ENCODE assay signal across 8 mouse cellular contexts in the genomic region with DNA sequence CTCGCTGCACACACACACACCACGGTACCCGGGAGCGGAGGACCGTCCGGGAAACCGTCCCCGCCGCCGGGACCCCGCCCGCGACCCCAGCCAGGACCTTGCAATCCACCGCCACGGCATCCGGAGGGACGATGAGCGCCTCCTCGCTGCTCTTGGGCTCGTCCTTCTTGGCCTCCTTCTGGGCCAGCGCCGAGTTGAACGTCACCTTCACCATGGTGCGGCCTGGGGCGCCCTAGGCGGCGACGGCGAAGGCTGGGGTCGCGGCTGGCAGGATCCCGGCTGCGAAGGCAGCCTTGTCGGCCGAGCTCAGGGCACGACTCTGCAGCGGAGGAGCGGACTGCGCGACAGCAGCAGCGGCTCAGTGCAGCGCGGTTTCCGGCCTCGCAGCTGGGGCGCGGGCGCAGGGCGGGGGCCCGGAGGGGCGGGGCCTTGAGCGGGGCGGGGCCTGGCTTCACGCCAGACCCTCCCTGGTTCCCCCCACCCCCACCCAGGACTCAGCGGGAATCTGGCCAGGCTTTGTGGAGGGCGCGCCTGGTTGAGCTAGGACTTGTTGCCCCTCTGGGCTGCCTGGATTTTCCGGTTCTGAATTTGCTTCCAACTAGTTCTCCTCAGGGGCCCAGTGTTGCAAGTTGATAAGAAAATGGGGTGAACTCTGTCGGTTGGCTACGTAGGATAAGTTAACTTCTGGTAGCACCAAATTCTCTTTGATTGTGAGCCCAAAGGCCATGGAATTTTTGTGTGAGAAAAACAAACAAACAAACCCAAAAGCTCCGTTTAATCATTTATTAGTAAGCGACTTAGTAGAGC. TPM values are rescaled to one million over a fixed set of nuclear protein-coding genes. Genes with fewer than 3 reads are reported as not detected.
DNase-seq lines count a peak whose midpoint lies in the region; ATAC-seq lines count a peak whose summit lies in the region.

A gene (minus strand): TSS at position 377 of the 807 bp plus-strand sequence.

- peak; percentile 46 for ATAC-seq in frontal cortex, adult (ENCODE audit: low TSS enrichment)
- peak; percentile 29 to 64 for ATAC-seq in hematopoietic stem cell, adult 5-6 weeks (replicated peaks in 1 of 2; ENCODE audit: insufficient read depth in 1 of 2, low FRiP score in 2 of 2, low TSS enrichment in 1 of 2, low read depth in 1 of 2, poor library complexity in 2 of 2, severe bottlenecking in 2 of 2)

- DNase-seq in Muller cell, postnatal 12 days (ENCODE audit: inconsistent ontology term) = peak; percentile 87
- DNase-seq in cerebellum, adult 8-10 months = peak; percentile 85
- peak; percentile 78 for DNase-seq in layer of hippocampus, adult 9-11 months
- DNase-seq in lung, postnatal 14 days = peak; percentile 92
- DNase-seq in retina, adult 2 months (ENCODE audit: low read depth, low spot score) = peak; percentile 77
- DNase-seq in thymus, postnatal 36 days = peak; percentile 92 to 93

RNA-seq across cellular contexts. Expression of the gene that starts here (rescaled TPM):
- total RNA-seq in hematopoietic stem cell, adult 5-6 weeks (2017) = 901 and 1,019 TPM in 2 replicates

Comparison
In these comparisons a context has a peak if more than half of its experiments do, and no peak if none do; other contexts are left out.
1. Peak in every context shown above with its lines: DNase-seq and ATAC-seq.